Mouse (Mus musculus) olfactory bulb, adult 2 months (tissue): ENCODE data around the gene Rps27rt. TPM values are rescaled to one million over a fixed set of nuclear protein-coding genes. Genes with fewer than 3 reads are reported as not detected.

Experiments used
- H3K27ac ChIP-seq: fragments of 200-500 bp; 2 replicates; pipeline ENCODE4 v1.5.1; 2012; ENCODE audit warnings: low read depth, low read length; ENCODE audit not compliant: insufficient read depth
- H3K4me1 ChIP-seq: fragments of 200-500 bp; 2 replicates; pipeline ENCODE4 v1.6.1; 2012; ENCODE audit warnings: low read length; ENCODE audit not compliant: control insufficient read depth, insufficient read depth
- H3K4me3 ChIP-seq: fragments of 200-500 bp; 2 replicates; pipeline ENCODE4 v1.5.1; 2012; ENCODE audit warnings: mild to moderate bottlenecking, low read depth, low read length, moderate library complexity; ENCODE audit not compliant: insufficient read depth
- CTCF ChIP-seq: fragments of 200-500 bp; IDR thresholded peaks from 2 replicates; pipeline ENCODE4 v1.5.1; 2012; ENCODE audit warnings: low read depth, mild to moderate bottlenecking, low read length, moderate library complexity; ENCODE audit not compliant: insufficient read depth
- POLR2A ChIP-seq: fragments of 200-500 bp; IDR thresholded peaks from 2 replicates; pipeline ENCODE4 v1.6.1; 2012; ENCODE audit warnings: mild to moderate bottlenecking, low read depth, low read length, moderate library complexity; ENCODE audit not compliant: insufficient read depth
- WGBS: fragments of 180-500 bp; shearing (Covaris S2); methylation state at CpG from one replicate; pipeline ENCODE4 v1.1.7; 2018; 5-methylcytosine and 5-hydroxymethylcytosine counted together
- polyA plus RNA-seq: library from polyadenylated mRNA; stranded (reverse); fragments of >200 nt; gene quantifications from 2 replicates; pipeline ENCODE4 v1.2.4, GENCODE M21; 2012; ENCODE audit warnings: low replicate concordance; ENCODE audit not compliant: missing spikeins, insufficient read depth, insufficient read length

Gene Rps27rt
- polyA plus RNA-seq, 1 experiment: not detected

GRCm38 (mm10) chr9:114936687-114937086, 45.9 kb downstream of the Rps27rt start:
- Histone ChIP-seq H3K27ac (no peak overlapping the region), H3K4me3 (no peak overlapping the region), H3K4me1 (peaks cover 10% of the 10 kb centered on the region)
- TF ChIP-seq CTCF (no peak), POLR2A (no peak)
- 88% methylated on average over 2 of the region's 2 CpGs for WGBS

- Histone ChIP-seq H3K4me3 (no peak overlapping the region), H3K4me1 (peaks cover 14% of the 10 kb centered on the region), H3K27ac (no peak overlapping the region)
- WGBS: 93% methylated on average over 4 of the region's 4 CpGs
- TF ChIP-seq CTCF (no peak), POLR2A (no peak)
These were observed 47.2 kb downstream of the Rps27rt start for GRCm38 (mm10) chr9:114935321-114935720.

DNA sequence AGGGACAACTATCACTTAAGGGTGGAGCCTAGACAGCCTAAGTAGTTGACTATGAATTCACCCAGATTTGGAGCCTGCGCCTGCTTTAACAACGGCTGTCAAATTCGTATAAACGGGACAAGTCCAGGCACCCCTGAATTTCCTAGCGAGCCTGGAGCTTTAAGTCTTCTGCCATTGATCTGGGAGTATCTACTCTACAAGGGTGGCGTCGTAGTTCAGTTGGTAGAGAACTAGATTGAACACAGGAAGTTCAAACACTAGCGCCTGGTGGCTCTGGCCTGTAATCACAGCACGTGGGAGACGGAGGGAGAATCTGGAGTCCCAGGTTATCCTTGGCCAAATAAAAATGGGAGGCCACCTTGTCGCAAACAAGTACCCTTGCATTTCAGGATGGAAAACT, 48.3 kb downstream of the Rps27rt start:
- Histone ChIP-seq H3K4me3 (peak overlapping the region; percentile 80), H3K4me1 (peaks cover 14% of the 10 kb centered on the region), H3K27ac (no peak overlapping the region)
- no peak for TF ChIP-seq POLR2A
- TF ChIP-seq CTCF: no peak
- 66% methylated on average over 11 of the region's 11 CpGs for WGBS

DNA sequence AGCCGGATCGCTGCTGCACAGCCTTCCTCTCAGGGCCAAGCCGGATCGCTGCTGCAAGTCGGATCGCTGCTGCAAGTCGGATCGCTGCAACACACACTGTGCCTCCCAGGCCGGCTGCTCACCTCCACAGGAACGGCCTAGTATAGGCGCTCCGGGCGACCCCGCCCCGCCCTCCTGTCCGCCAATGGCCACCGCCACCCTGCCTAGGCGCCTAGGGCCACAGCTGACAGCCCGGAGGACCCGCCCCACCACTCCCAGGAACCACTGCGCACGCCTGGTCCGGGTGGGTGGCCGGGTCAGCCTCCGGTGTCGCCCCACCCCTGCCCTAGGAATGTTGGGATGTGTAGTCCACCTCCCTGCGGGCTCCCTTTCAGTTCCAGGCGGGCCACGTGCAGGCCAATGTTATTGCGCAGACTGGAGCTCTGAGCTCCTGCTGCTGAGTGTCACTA, 48.8 kb downstream of the Rps27rt start, which contains the start of gene Gpd1l:
Gene Gpd1l, minus strand, starts transcription at position 265 of the 449 bp plus-strand sequence.
- TF ChIP-seq CTCF (no peak), POLR2A (peak; percentile 54; the same call in 1 of the 2 replicates)
- no peak within 1 kb of the TSS for H3K27ac ChIP-seq
- H3K4me3 ChIP-seq: peak within 1 kb of the TSS; percentile 80
- WGBS: under 1% methylated on average over 30 of the region's 30 CpGs
- H3K4me1 ChIP-seq: peaks cover 14% of the 10 kb centered on the region

- TF ChIP-seq POLR2A: no peak
- no peak for TF ChIP-seq CTCF
- WGBS: under 1% methylated on average over 50 of the region's 50 CpGs
- peaks cover 14% of the 10 kb centered on the region for H3K4me1 ChIP-seq
- no peak overlapping the region for H3K27ac ChIP-seq
- peak overlapping the region; percentile 80 for H3K4me3 ChIP-seq
These were observed 49.4 kb downstream of the Rps27rt start for GRCm38 (mm10) chr9:114933037-114933722.

DNA sequence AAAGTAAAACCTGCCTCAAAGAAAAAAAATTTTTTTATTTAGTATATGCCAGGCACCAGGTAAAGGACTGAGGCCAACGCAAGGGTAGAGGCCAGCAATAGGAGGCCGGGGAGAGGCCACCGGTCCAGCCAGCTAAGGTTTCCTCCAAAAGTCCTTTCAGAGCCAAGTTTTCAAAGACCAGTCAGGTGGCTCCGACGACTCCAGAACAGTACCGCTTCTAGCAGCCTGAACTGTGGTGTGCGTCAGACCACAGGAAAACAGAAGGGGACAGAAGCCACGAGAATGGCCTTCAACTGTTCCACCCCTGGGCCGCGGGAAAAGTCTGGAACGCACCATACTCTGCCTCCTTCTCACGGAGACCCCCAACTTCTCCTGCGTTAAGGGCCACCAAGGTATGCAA, 49.9 kb downstream of the Rps27rt start:
- 31% methylated on average over 13 of the region's 13 CpGs for WGBS
- Histone ChIP-seq H3K27ac (no peak overlapping the region), H3K4me1 (peaks cover 14% of the 10 kb centered on the region), H3K4me3 (peak overlapping the region; percentile 80)
- TF ChIP-seq POLR2A (no peak), CTCF (no peak)

Other genes with a start within 250 kb of the Rps27rt start
- gene Cmtm7, start 200.9 kb downstream of the Rps27rt start, polyA plus RNA-seq: not detected in 2 replicates
- gene Cmtm8, start 138.6 kb downstream of the Rps27rt start, polyA plus RNA-seq: not detected in 2 replicates
- gene Gpd1l, start 48.8 kb downstream of the Rps27rt start, polyA plus RNA-seq: not detected in 2 replicates
- gene Osbpl10, start 4.2 kb downstream of the Rps27rt start, polyA plus RNA-seq: not detected in 2 replicates